ENCODE assay signal across 8 mouse cellular contexts in genomic region chr11:76493167-76493566, GRCm38 (mm10).
DNase-seq lines count a peak whose midpoint lies in the region; ATAC-seq and TF ChIP-seq lines count a peak whose summit lies in the region.

No protein-coding gene starts in this region.

- peaks cover 17% of the 10 kb centered on the region; the same call in 1 of the 2 replicates for H3K4me1 ChIP-seq in kidney, adult 2 months (ENCODE audit: control insufficient read depth, insufficient read depth, low read length)
- peaks cover 43% of the 10 kb centered on the region for H3K4me1 ChIP-seq in bone marrow macrophage, adult 2 months (ENCODE audit: control insufficient read depth, insufficient read depth, low read length)
- H3K4me1 ChIP-seq in hindbrain, embryonic 11.5 days (replicated peaks; ENCODE audit: control insufficient read depth, insufficient read depth, low read length), result peaks cover 11% of the 10 kb centered on the region
- peaks cover 52% of the 10 kb centered on the region for H3K4me1 ChIP-seq in midbrain, embryonic 10.5 days

- no peak for TF ChIP-seq CTCF in kidney, adult 2 months (conservative IDR thresholded peaks at IDR 0.05; ENCODE audit: insufficient read depth, insufficient read length, low read depth, low read length)
- no peak for TF ChIP-seq CTCF in bone marrow macrophage, adult 2 months (IDR thresholded peaks at IDR 0.05; ENCODE audit: low read depth, low read length)

- H3K4me3 ChIP-seq in kidney, adult 2 months (ENCODE audit: insufficient read depth, low read depth, low read length), result peak overlapping the region; percentile 65
- H3K4me3 ChIP-seq in bone marrow macrophage, adult 2 months (ENCODE audit: insufficient read depth, low read length), result peak overlapping the region; percentile 57; the same call in 1 of the 2 replicates
- no peak overlapping the region for H3K4me3 ChIP-seq in hindbrain, embryonic 11.5 days (ENCODE audit: low read depth, low read length)
- H3K4me3 ChIP-seq in midbrain, embryonic 10.5 days, result peak overlapping the region; percentile 79

- H3K27me3 ChIP-seq in kidney, adult 2 months (replicated peaks; ENCODE audit: control insufficient read depth, insufficient read depth, low read length), result no peaks in the 10 kb centered on the region
- H3K27me3 ChIP-seq in hindbrain, embryonic 11.5 days (ENCODE audit: control insufficient read depth, insufficient read depth, low read length), result no peaks in the 10 kb centered on the region
- H3K27me3 ChIP-seq in midbrain, embryonic 10.5 days (ENCODE audit: low read depth, poor library complexity, severe bottlenecking), result peaks cover 25% of the 10 kb centered on the region

- no peak overlapping the region for H3K9ac ChIP-seq in hindbrain, embryonic 11.5 days (ENCODE audit: low read depth, low read length)

- DNase-seq in kidney, adult 2 months, result no peak
- DNase-seq in kidney, postnatal 4 days, result no peak
- no peak for DNase-seq in hindbrain, embryonic 11.5 days (ENCODE audit: low spot score)
- no peak for DNase-seq in midbrain, embryonic 10.5 days (ENCODE audit: low spot score)
- no peak for DNase-seq in adrenal gland, postnatal 14 days
- no peak for DNase-seq in spleen, postnatal 36 days (ENCODE audit: low spot score in 2 of 2)
- no peak for DNase-seq in adrenal gland, postnatal 10 days

- TF ChIP-seq POLR2A in kidney, adult 2 months (IDR thresholded peaks at IDR 0.05; ENCODE audit: low read depth, low read length), result no peak
- TF ChIP-seq POLR2A in bone marrow macrophage, adult 2 months (IDR thresholded peaks at IDR 0.05; ENCODE audit: borderline replicate concordance, low read depth, low read length), result no peak

- no peak for ATAC-seq in hindbrain, embryonic 11.5 days (ENCODE audit: low FRiP score)

- H3K36me3 ChIP-seq in kidney, adult 2 months (ENCODE audit: control insufficient read depth, insufficient read depth, low read length), result no peaks in the 10 kb centered on the region
- no peaks in the 10 kb centered on the region for H3K36me3 ChIP-seq in hindbrain, embryonic 11.5 days (ENCODE audit: control insufficient read depth, insufficient read depth, low read length)
- H3K36me3 ChIP-seq in midbrain, embryonic 10.5 days, result no peaks in the 10 kb centered on the region

- H3K27ac ChIP-seq in kidney, adult 2 months (ENCODE audit: insufficient read depth, low read depth, low read length), result no peak overlapping the region
- no peak overlapping the region for H3K27ac ChIP-seq in bone marrow macrophage, adult 2 months (ENCODE audit: insufficient read depth, low read depth, low read length)
- H3K27ac ChIP-seq in hindbrain, embryonic 11.5 days (ENCODE audit: low read depth, low read length), result no peak overlapping the region
- H3K27ac ChIP-seq in midbrain, embryonic 10.5 days (replicated peaks), result no peak overlapping the region

- H3K9me3 ChIP-seq in hindbrain, embryonic 11.5 days (ENCODE audit: control insufficient read depth, low read length), result no peaks in the 10 kb centered on the region
- no peaks in the 10 kb centered on the region for H3K9me3 ChIP-seq in midbrain, embryonic 10.5 days (replicated peaks)

- 73% methylated on average over 4 of the region's 4 CpGs for WGBS in kidney, adult 2 months
- WGBS in hindbrain, embryonic 11.5 days, result 87% methylated on average over 4 of the region's 4 CpGs
- WGBS in midbrain, embryonic 10.5 days, result 85% methylated on average over 4 of the region's 4 CpGs

- H3K4me2 ChIP-seq in hindbrain, embryonic 11.5 days (replicated peaks; ENCODE audit: low read depth, low read length), result peak overlapping the region; percentile 91
